Mouse (Mus musculus) stomach, embryonic 15.5 days (tissue): Measurements from ENCODE around the gene Rnf8. TPM values are rescaled to one million over a fixed set of nuclear protein-coding genes. Genes with fewer than 3 reads are reported as not detected.

Source experiments
- ATAC-seq: fragments of 200-750 bp; cut with Nextera tagmentation; 2 replicates; pipeline ENCODE4 v1.8.0; 2017; ENCODE audit warnings: low read depth, moderate number of reproducible peaks, moderate TSS enrichment; ENCODE audit not compliant: insufficient read depth, low FRiP score
- H3K27ac ChIP-seq: fragments of 300-500 bp; sonication (generic); 2 replicates; pipeline ENCODE4 v1.5.1; 2015; ENCODE audit warnings: mild to moderate bottlenecking, inconsistent platforms
- H3K27me3 ChIP-seq: fragments of 300-500 bp; sonication (generic); replicated peaks from 2 replicates; pipeline ENCODE4 v1.6.1; 2015; ENCODE audit warnings: inconsistent platforms
- H3K36me3 ChIP-seq: fragments of 300-500 bp; sonication (generic); 2 replicates; pipeline ENCODE4 v1.6.1; 2015; ENCODE audit warnings: inconsistent platforms
- H3K4me1 ChIP-seq: fragments of 300-500 bp; sonication (generic); 2 replicates; pipeline ENCODE4 v1.6.1; 2015; ENCODE audit warnings: inconsistent platforms
- H3K4me2 ChIP-seq: fragments of 300-500 bp; sonication (generic); 2 replicates; pipeline ENCODE4 v1.6.1; 2015; ENCODE audit warnings: mild to moderate bottlenecking, inconsistent platforms
- H3K4me3 ChIP-seq: fragments of 300-500 bp; sonication (generic); replicated peaks from 2 replicates; pipeline ENCODE4 v1.5.1; 2015; ENCODE audit warnings: inconsistent platforms
- H3K9ac ChIP-seq: fragments of 300-500 bp; sonication (generic); 2 replicates; pipeline ENCODE4 v1.6.1; 2015; ENCODE audit warnings: inconsistent platforms
- H3K9me3 ChIP-seq: fragments of 300-500 bp; sonication (generic); 2 replicates; pipeline ENCODE4 v1.6.1; 2016; ENCODE audit warnings: inconsistent platforms
- WGBS: fragments of 180-500 bp; shearing (Covaris S2); methylation state at CpG from one replicate; pipeline ENCODE4 v1.1.7; 2015; 5-methylcytosine and 5-hydroxymethylcytosine counted together
- polyA plus RNA-seq: library from polyadenylated mRNA; unstranded; fragments of >200 nt; fragmentation: Nextera tagmentation; extraction: Ambion mirVana; gene quantifications from 2 replicates; pipeline ENCODE4 v1.2.1, GENCODE M21; 2015

The Rnf8 gene
- 66.3 and 70.8 TPM in 2 replicates for polyA plus RNA-seq

DNA sequence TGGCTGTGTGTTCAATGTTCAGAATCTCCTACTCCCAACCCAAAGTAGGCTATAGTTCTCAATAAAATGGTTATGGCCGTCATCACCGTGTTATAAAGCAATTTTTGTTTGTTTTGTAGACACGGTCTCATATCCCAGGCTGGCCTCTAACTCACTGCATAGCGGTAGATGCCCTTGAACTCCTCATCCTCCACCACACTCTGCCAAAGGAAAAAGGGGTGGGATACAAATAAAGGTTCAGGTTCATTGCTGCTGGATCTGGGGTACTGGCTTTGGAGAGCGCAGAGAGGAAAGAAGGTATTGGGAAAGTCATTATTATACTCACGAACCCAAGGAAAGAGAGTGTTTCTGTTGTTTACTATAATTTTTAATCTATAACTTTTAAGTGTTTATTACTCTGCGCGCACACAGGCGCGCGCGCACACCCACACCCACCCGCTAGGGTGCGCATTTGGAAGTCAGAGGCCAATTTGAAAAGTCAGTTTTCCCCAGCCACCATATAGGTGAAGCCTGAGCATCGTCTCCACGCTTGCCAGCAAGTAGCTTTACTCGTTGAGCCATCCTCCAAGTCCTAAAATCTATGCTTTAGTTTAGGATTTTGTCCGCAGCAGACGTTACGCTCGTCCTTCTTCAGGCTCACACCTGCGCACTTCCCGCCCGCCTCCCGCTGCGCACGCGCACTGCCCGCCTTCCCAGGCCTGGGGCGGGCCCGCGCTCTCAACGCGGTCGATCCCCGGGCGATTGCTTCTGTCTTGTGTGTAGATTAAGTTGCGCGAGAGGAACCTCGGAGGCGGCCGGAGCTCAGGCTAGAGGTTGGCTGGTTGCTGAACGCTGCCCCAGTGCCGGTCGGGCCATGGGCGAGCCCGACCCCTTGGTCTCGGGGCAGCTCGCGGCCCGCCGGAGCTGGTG lies at the start of gene Rnf8, which contains the start of gene Gm28043:
TSS of gene Rnf8 (plus strand) at position 676 of the 909 bp plus-strand sequence.
TSS of gene Gm28043 (plus strand) at position 762 of the 909 bp plus-strand sequence.
- no peaks in the 10 kb centered on the region for H3K27me3 ChIP-seq
- H3K4me3 ChIP-seq = peak within 1 kb of the TSS; percentile 94
- H3K9ac ChIP-seq = peak within 1 kb of the TSS; percentile 99
- ATAC-seq = peak; percentile 94
- peaks cover 24% of the 10 kb centered on the region for H3K4me1 ChIP-seq
- 1% methylated on average over 52 of the region's 52 CpGs for WGBS
- H3K9me3 ChIP-seq = no peaks in the 10 kb centered on the region
- H3K4me2 ChIP-seq = peak within 1 kb of the TSS; percentile 77
- H3K36me3 ChIP-seq = no peaks in the 10 kb centered on the region
- peak within 1 kb of the TSS; percentile 97 for H3K27ac ChIP-seq

DNA sequence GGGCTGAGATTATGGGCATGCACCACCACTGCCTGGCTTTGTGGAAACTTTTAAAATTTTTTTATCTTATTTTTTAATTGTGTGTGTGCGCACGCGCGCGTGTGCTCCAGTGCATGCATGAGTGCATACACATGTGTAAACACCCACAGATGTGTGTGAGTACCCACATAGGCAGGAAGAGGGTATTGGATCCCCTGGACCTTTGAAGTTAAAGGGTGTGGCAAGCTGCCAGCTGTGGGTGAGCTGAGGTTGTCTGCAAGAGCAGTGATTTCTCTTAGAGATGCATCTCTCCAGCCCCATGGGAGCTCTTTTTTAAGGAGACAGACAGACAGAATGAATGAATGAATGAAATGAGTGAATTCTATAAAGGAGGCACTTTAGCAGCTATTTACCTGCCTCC lies 49.1 kb upstream of the Rnf8 start:
- WGBS = 99% methylated on average over 5 of the region's 5 CpGs
- no peak for ATAC-seq
- no peaks in the 10 kb centered on the region for H3K4me1 ChIP-seq
- no peak overlapping the region for H3K4me2 ChIP-seq
- no peaks in the 10 kb centered on the region for H3K27me3 ChIP-seq
- H3K27ac ChIP-seq = no peak overlapping the region
- no peaks in the 10 kb centered on the region for H3K9me3 ChIP-seq
- H3K4me3 ChIP-seq = no peak overlapping the region
- no peak overlapping the region for H3K9ac ChIP-seq
- H3K36me3 ChIP-seq = peaks cover 4% of the 10 kb centered on the region; the same call in 1 of the 2 replicates

DNA sequence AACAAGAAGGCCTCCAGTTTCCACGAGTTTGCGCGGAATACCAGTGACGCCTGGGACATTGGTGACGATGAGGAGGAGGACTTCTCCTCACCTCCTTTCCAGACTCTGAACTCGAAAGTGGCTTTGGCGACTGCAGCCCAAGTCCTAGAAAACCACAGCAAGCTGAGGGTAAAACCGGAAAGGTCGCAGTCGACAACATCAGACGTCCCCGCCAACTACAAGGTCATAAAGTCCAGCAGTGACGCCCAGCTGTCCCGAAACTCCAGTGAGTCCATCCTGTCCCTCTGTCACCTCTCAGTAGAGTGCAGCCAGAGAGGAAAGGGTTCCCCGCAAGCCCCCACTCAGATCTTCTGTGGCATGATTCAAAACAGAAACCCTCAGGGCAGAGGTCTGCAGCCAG lies 46.2 kb upstream of the Rnf8 start:
- H3K36me3 ChIP-seq = peaks cover 12% of the 10 kb centered on the region; the same call in 1 of the 2 replicates
- no peak for ATAC-seq
- H3K4me3 ChIP-seq = no peak overlapping the region
- H3K9me3 ChIP-seq = no peaks in the 10 kb centered on the region
- H3K4me2 ChIP-seq = no peak overlapping the region
- WGBS = 91% methylated on average over 15 of the region's 15 CpGs
- H3K4me1 ChIP-seq = no peaks in the 10 kb centered on the region
- H3K27ac ChIP-seq = no peak overlapping the region
- H3K9ac ChIP-seq = no peak overlapping the region
- H3K27me3 ChIP-seq = no peaks in the 10 kb centered on the region

DNA sequence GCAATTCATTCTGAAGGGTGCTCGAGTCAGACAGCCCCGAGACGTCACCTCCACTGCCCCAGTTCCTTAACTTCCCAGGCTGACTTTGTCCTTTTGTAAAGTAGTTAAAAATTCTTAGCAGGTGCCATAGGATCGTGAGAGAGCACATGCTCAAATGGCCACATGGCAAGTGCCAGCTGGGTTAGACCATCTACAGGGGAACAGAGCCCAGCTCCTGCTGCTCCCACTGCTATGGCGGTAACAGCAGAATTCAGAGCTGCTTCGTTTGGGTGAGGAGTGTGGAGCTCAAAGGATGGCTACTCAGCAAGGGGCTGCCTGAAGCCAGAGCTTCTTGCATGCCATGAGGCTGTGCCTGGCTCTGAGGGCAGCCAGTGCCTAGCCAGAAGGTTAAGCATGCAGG lies 44.8 kb upstream of the Rnf8 start:
- 92% methylated on average over 6 of the region's 6 CpGs for WGBS
- Histone ChIP-seq H3K27ac (no peak overlapping the region), H3K4me3 (no peak overlapping the region), H3K9me3 (no peaks in the 10 kb centered on the region), H3K4me2 (no peak overlapping the region), H3K27me3 (no peaks in the 10 kb centered on the region), H3K4me1 (no peaks in the 10 kb centered on the region), H3K36me3 (peaks cover 12% of the 10 kb centered on the region; the same call in 1 of the 2 replicates), H3K9ac (no peak overlapping the region)
- no peak for ATAC-seq

DNA sequence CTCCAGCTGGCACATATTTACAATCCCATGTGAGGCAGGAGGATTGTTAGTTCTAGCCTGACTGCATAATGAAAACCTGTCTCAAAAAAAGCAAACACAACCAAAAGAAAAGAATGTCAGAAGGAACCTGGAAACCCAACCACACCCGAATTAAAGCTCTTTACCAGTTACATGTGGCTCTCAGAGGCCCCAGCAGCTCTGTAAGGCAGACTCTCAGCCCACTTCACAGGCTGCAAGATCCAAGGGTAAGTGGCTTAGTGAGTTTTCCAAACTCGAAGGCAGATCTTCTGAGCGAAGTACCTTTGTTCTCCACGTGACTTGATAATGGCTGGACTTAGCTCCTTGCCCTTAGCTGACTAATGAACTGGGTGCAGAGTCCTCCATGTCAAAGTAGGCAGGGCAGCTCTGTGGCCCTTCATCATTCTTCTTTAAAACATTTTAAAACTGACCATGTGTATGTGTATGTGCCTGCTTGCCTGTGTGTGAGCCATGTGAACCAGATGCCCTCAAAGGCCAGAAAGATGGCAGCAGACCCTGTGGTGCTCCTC lies 34.9 kb upstream of the Rnf8 start:
- no peak overlapping the region for H3K4me2 ChIP-seq
- H3K4me1 ChIP-seq = no peaks in the 10 kb centered on the region
- H3K9ac ChIP-seq = no peak overlapping the region
- H3K27me3 ChIP-seq = no peaks in the 10 kb centered on the region
- peak overlapping the region; percentile 52; the same call in 1 of the 2 replicates for H3K27ac ChIP-seq
- no peak overlapping the region for H3K4me3 ChIP-seq
- peaks cover 32% of the 10 kb centered on the region for H3K36me3 ChIP-seq
- 75% methylated on average over 4 of the region's 4 CpGs for WGBS
- ATAC-seq = peak; percentile 47; the same call in 1 of the 2 replicates
- H3K9me3 ChIP-seq = no peaks in the 10 kb centered on the region

DNA sequence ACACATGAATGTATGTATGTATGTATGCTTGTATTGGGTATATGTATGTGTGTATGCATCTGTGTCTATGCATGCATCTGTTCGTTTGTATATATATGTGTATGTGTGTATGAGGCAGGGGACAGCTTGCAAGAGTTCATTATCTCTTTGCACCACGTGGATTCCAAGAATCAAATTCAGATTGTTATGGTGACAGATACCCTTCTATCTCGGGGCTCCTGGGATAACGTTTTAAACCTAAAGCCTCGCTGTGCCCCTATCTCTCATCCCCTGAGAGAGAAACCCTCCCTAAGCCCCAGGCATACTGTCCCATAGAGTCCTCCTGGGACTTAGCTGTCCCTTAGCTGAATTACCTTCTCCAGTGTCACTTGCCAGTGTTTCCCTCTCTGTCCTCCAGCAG lies 31.0 kb upstream of the Rnf8 start:
- Histone ChIP-seq H3K9me3 (no peaks in the 10 kb centered on the region), H3K4me3 (no peak overlapping the region), H3K27ac (no peak overlapping the region), H3K27me3 (no peaks in the 10 kb centered on the region), H3K4me2 (no peak overlapping the region), H3K9ac (no peak overlapping the region), H3K4me1 (no peaks in the 10 kb centered on the region), H3K36me3 (peaks cover 14% of the 10 kb centered on the region; the same call in 1 of the 2 replicates)
- ATAC-seq = no peak
- WGBS = 75% methylated on average over 5 of the region's 5 CpGs

DNA sequence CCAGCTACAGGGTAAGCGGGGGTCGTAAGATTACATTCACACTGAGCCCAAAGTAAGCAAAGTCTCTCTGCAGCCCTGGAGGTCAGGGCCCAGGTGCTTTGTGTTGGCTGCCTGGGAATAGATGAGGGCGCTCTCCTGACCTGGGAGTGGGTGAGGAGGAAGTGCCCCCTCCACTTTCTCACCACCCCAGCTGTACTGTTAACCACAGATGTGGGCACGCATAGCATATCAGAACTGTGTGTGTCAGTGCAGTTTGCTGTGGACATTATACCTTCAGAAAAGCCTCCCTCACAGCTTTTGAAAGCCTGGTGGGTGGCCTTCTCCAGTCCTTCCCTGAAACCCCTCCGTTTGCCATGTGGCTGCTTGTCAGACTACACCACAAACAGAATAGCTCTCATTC lies 30.3 kb upstream of the Rnf8 start:
- Histone ChIP-seq H3K4me2 (no peak overlapping the region), H3K27me3 (no peaks in the 10 kb centered on the region), H3K27ac (no peak overlapping the region), H3K9me3 (no peaks in the 10 kb centered on the region), H3K9ac (no peak overlapping the region), H3K4me1 (0 out of 2 replicates have a peak, but pooled peaks cover 3% of the 10 kb centered on the region), H3K4me3 (no peak overlapping the region), H3K36me3 (peaks cover 14% of the 10 kb centered on the region; the same call in 1 of the 2 replicates)
- ATAC-seq = no peak
- WGBS = 58% methylated on average over 5 of the region's 5 CpGs

DNA sequence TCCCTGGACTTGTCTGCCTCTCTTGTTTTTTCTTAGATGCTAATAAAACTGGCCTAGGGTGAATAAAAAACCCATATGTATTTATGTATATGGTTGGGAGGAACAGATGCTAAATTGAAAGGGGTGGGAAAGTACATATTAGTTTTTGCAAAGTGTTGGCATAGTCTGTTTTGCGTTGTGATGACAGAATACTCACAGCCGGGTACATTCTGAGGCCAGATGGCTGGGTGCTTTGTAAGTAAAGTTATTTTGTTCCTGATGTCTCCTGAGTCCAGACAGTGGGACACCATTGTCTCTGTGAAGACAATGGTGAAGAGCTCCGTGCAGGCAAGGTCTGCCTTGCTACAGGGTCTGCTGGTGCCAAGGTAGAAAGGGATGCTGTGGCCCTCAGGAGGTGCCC lies 29.9 kb upstream of the Rnf8 start:
- no peak overlapping the region for H3K4me3 ChIP-seq
- H3K36me3 ChIP-seq = peaks cover 14% of the 10 kb centered on the region; the same call in 1 of the 2 replicates
- H3K27ac ChIP-seq = no peak overlapping the region
- H3K9me3 ChIP-seq = no peaks in the 10 kb centered on the region
- ATAC-seq = no peak
- 70% methylated on average over 3 of the region's 3 CpGs for WGBS
- H3K27me3 ChIP-seq = no peaks in the 10 kb centered on the region
- no peak overlapping the region for H3K4me2 ChIP-seq
- no peak overlapping the region for H3K9ac ChIP-seq
- 0 out of 2 replicates have a peak, but pooled peaks cover 5% of the 10 kb centered on the region for H3K4me1 ChIP-seq

DNA sequence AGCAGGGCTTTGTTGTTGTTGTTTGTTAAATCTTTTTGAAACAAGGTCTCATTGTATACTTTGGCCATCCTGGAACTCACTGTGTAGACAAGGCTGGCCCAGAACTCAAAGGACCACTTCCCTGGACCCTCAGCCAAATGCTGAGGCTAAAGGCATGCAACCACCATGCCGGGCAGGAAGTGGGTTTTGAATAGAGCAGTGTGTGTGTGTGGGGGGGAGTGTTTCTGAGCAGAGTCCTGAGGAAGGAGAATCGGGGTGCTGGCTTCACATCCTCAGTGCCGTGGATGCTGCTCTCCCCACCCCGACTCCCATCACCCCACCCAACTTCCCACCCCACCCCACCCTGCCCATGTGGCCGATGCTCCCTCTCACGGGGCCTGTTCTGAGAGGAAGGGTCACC lies 29.1 kb upstream of the Rnf8 start:
- Histone ChIP-seq H3K9me3 (no peaks in the 10 kb centered on the region), H3K4me2 (no peak overlapping the region)
- no peak for ATAC-seq

DNA sequence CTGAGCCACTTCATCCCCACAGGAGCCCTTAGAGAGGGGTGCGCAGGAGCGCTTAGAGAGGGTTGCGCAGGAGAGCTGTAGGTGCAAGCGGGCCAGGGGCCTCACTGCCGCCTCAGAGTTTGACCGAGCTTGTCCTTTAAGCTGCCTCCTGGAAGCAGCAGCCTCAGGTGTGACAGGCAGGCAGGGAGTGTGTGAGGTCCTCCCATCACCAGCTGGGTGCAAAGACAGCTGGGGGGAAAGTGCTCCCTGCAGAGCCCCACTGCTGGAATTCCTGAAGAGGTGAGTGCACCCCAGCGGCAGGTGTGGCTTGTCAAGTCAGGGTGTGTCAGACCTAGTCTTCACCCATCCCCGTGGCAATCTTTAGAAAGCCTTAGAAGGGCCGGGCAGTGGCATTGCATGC lies 27.7 kb upstream of the Rnf8 start:
- Histone ChIP-seq H3K4me3 (no peak overlapping the region), H3K9ac (no peak overlapping the region), H3K27ac (no peak overlapping the region), H3K36me3 (peaks cover 10% of the 10 kb centered on the region; the same call in 1 of the 2 replicates), H3K9me3 (no peaks in the 10 kb centered on the region), H3K4me1 (0 out of 2 replicates have a peak, but pooled peaks cover 5% of the 10 kb centered on the region), H3K27me3 (no peaks in the 10 kb centered on the region), H3K4me2 (no peak overlapping the region)
- ATAC-seq = no peak
- 73% methylated on average over 9 of the region's 9 CpGs for WGBS

More for the DNA sequence above, 29.1 kb upstream of the Rnf8 start:
- Histone ChIP-seq H3K36me3 (peaks cover 14% of the 10 kb centered on the region; the same call in 1 of the 2 replicates), H3K9ac (no peak overlapping the region), H3K4me1 (0 out of 2 replicates have a peak, but pooled peaks cover 5% of the 10 kb centered on the region), H3K27me3 (no peaks in the 10 kb centered on the region), H3K4me3 (no peak overlapping the region), H3K27ac (no peak overlapping the region)
- 90% methylated on average over 6 of the region's 6 CpGs for WGBS

DNA sequence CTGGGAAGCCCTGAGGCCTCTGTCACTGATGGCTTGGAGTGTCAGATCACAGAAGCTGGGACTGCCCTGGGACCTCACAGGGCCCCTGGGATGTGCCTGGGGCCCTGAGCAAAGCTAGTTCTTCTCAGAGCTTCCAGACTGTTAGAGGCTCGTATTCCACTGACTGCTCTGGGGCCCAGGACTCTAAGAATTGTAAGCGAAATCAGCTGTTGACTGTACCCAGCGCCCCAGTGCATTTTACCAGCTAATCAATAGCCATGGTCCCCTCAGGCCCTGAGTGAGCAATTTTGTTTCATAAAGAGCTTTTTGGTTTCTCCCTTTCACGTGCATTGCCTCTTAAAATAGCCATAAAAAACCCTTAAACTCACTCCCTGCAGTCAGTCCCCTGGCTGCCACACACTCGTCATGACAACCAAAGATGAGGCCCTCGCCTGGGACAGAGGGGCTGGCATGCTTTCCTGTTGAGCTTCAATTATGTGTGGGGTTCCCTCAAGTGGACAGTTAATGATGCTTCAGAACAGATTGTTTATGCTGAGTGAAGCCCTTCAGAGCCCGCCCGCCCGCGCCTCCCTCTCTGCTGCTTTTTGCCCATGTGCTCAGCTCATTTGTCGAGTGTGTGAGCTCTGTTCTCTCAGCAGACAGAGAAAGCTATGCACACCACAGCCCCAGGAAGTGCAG lies 25.2 kb upstream of the Rnf8 start:
- Histone ChIP-seq H3K4me1 (0 out of 2 replicates have a peak, but pooled peaks cover 5% of the 10 kb centered on the region), H3K27me3 (no peaks in the 10 kb centered on the region), H3K4me2 (no peak overlapping the region), H3K9ac (no peak overlapping the region), H3K4me3 (no peak overlapping the region), H3K27ac (no peak overlapping the region), H3K36me3 (no peaks in the 10 kb centered on the region), H3K9me3 (no peaks in the 10 kb centered on the region)
- ATAC-seq = no peak
- 57% methylated on average over 11 of the region's 11 CpGs for WGBS
